Mouse (Mus musculus): ENCODE data around the gene Cacna1i.

Cacna1i gene

GRCm38 (mm10) chr15:80271858-80272396 is 15.1 kb upstream of the Cacna1i start:
- DNase-seq (ENCODE audit: low spot score in 2 of 2): no peak

GRCm38 (mm10) chr15:80277107-80277506 is 9.9 kb upstream of the Cacna1i start:
- DNase-seq (ENCODE audit: low spot score in 2 of 2): no peak

DNA sequence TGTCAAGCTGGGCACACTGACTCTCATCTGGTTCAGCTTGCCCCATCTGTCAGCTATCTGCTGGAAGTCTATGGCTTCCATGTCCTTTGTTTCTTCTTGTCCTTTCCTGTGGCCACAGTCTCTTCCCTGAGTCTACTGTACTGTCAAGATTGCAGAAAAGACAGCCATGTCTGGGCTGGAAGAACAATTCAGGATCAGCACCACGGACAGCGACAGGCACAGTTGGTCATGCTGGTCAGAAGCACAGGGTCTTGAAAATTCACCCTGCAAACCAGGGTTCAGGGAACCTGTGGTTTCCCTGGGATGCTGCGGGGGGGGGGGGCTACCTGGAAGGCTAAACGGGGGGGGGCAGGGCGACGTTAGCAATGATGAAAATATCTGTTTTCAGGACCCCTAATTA is 9.4 kb upstream of the Cacna1i start:
- peak in 1 of 2 experiments; percentile 34 for DNase-seq (ENCODE audit: low spot score in 2 of 2)

DNA sequence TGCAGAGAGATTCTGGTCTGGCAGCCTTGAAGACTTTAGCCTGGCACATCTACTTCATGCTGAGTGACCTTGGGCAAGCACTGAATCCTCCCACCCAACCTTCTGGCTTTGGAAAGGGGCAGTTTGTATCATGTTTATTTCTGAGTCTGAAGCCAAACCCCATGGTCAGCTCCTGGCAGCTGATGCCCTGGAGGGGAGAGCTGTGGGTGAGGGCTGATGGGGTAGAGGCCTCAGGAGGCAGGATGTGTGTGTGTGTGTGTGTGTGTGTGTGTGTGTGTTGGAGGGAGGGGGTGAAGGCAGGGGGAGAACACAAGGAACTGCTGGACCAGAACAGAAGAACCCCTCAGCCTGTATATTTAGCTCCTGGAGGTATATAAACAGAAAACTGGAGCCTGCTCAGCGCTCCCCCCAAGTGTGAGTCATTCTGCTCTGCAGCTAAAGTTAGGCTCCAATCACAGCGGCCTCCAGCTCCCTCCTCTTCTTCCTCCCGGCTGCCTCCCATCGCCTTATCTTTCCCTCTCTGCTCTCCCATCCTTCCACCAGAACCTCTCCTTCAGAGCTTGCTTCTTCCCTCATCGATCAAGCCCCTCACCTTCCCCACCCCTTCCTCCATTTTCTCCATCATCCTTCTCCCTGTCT is 8.8 kb upstream of the Cacna1i start:
- DNase-seq (ENCODE audit: low spot score in 2 of 2): no peak

- DNase-seq (ENCODE audit: low spot score in 2 of 2): no peak
Observed at GRCm38 (mm10) chr15:80279053-80279452, 8.0 kb upstream of the Cacna1i start.

DNA sequence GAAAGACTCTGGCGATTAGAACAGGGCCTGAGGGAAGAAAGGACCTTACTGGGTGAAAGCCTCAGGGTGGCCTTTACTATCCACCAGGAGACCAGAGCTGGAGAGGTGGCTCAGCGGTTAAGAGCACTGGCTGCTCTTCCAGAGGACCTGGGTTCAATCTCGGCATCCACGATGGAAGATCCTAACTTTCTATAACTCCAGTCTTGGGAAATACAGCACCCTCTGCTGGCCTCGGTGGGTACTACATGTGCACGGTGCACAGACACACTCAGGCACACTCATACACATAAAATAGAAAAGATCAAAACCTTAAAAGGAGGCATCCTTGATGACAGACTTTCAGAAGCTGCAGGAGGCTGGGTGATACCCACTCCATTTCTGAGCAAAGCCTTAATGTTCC is 6.4 kb upstream of the Cacna1i start:
- peak in 1 of 2 experiments; percentile 36 for DNase-seq (ENCODE audit: low spot score in 2 of 2)

- no peak for DNase-seq (ENCODE audit: low spot score in 2 of 2)
Observed at GRCm38 (mm10) chr15:80288036-80288435, 998 bp downstream of the Cacna1i start.

DNA sequence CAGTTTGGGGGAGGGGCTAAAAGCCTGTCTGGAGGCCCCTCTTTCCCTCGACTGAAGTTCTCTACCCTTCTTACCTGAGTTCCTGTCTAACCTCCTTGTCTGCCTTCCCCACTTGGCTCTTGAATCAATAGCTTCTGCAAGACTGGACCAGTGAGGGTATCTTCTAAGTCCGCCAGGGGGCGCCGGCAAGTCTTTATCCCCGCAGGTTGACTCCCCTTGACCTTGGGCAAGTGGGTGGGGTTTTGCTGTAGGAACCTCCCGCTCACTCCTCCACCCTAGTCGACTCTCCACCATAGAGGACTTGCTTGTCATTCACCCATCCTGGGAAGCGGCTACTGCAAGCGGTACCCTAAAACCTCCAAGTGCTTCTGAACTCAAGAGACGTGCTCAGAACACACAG is 2.4 kb downstream of the Cacna1i start:
- peak; percentile 62 to 76 for DNase-seq (ENCODE audit: low spot score in 2 of 2)

DNA sequence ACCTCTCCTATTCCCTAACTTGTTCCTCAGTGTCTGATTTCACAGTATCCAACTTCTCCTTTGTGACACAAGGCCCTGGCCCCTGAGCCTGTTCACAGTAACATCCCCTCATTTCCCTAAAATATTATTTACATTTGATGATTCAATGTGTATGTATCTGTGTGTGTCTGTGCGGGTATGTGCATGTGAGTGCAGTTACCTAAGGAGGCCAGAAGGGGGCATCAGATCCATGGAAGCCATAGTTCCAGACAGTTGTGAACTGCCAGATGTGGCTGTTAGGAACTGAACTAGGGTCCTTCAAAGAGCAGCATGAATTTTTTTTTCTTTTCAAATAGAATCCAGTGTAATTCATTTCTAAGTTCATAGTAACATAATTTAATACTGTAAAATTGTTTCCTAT is 10.1 kb downstream of the Cacna1i start:
- no peak for DNase-seq (ENCODE audit: low spot score in 2 of 2)

- no peak for DNase-seq (ENCODE audit: low spot score in 2 of 2)
Observed at GRCm38 (mm10) chr15:80303779-80304178, 16.7 kb downstream of the Cacna1i start.

DNA sequence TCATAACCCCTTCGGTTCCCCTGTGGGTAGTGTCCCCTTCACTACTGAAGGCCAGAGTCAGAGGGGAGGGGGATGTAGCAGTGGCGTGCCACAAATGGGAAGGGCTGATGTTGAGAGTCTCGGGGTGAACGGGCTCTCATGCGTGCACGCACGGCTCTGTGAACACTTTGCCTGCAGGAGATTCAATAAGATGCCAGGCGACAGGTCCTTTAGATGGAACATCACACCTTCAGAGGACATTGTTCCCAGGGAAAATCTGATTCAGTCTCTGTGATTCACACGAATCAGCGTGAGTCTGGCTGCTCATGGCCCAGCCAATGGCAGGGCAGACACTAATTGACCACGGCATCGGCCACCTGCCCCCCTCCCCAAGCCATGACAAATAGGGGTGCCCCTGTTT is 17.1 kb downstream of the Cacna1i start:
- no peak for DNase-seq (ENCODE audit: low spot score in 2 of 2)

DNA sequence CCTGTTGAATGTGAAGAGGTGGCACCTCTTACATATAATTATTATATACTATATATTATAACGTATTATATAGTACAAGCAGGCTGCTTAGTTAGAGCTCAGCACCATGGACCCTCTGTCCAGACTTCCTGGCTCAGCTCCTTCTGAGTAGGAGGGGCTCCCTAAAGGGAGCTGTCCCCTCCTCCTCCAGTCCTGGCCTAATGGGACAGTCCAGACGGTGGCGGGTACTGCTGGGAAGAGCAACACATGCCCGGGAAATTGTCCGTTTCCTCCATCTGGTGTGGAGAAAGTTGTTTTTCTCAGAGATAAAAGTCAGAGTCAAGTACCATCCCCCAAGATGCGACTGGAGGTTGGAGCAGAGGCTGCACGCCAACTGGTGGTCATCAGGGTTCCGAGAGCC is 19.1 kb downstream of the Cacna1i start:
- no peak for DNase-seq (ENCODE audit: low spot score in 2 of 2)

DNA sequence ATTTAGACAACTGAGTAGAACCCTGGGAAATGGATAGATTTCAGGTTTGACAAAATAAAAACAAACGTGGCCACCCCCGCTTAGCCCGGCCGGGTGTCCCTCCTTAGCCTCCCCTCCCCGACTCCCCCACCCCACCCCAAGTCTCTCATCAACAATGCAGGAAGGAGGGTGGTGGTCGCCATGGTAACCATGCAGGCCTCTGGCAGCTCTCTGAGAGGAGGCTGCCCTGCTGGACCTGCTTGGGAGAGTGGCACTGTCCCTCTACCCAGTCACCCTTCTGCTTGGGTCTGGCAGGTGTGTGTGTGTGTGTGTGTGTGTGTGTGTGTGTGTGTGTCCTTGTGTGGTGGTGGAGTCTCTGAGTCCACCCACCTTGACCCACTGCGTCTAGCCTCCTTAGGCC is 27.7 kb downstream of the Cacna1i start:
- DNase-seq (ENCODE audit: low spot score in 2 of 2): no peak

- DNase-seq (ENCODE audit: low spot score in 2 of 2): no peak
Observed at GRCm38 (mm10) chr15:80316966-80317634, 30.1 kb downstream of the Cacna1i start.

GRCm38 (mm10) chr15:80317841-80318530 is 30.9 kb downstream of the Cacna1i start:
- no peak for DNase-seq (ENCODE audit: low spot score in 2 of 2)

DNA sequence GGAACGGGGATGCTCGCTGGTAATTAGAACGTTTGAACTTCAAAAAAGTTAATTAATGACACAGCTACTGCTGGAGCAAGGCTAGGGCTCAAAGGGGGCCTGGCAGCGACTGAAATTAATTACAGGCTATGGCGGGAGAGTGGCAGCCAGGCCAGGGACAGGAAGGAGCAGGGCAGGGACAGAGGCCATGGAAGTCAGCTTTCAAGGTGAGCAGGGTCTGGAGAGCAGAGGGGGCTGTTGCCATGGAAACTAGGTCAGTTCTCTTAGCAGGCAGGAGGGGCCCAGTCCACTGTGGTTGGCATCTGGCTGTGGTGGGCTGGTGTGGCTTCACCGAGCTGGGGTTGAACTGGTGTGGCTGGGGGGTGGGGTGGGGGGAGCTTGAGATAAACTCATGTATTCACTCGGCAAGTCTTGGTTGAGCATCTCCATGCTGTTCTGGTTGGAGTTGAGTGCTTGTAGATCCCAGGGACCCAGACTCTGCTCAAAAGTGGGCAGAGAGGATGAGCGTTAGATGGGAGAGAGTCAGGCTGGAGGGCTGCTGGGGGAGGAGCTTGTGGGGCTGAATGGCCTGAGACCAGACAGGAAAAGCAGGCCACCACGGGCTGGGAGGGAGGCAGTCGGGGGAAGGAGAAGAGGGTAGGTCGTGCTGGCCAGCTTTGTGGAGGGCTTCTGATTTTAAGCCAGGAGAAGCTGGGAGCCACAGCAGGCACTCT is 31.7 kb downstream of the Cacna1i start:
- DNase-seq (ENCODE audit: low spot score in 2 of 2): no peak

DNA sequence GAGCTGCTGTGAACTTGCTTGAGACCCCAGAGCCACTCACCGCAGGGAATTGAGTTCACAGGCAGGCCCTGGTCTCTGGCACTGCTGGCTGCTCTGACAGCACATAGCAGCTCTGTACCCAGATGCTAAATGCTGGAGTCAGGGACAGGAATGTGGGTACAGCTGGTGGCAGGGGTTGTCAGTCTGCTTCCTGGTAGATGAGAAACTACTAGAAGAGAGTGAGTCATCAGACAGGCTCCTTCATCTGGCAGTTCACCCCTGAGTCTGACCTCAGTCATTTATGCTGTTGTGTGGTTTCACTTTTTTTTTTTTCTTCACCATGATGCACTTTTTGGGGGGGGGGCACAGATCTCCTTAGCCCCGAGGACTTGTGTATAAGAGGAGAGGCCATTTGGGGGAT is 32.3 kb downstream of the Cacna1i start:
- DNase-seq (ENCODE audit: low spot score in 2 of 2): no peak

DNA sequence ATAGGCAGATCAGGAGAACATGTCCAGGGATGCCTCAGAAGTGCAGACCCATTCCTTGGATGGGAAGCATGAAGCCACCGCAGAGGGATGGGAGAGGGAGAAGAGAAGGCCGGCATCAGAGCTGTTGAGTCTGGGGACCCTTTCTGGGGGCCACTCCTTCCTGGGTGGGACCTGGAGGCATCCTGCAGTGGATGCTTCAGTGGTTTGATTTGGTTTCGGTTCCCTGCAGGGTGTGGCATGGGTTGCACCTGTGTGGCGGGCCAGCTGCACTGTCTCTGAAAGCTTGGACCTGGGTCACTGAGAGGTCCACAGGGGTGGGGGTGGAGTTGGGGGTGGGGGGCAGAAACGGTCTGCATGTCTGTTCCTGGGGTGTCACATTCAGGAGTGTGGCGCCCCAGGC is 32.9 kb downstream of the Cacna1i start:
- peak; percentile 15 to 33 for DNase-seq (ENCODE audit: low spot score in 2 of 2)

- no peak for DNase-seq (ENCODE audit: low spot score in 2 of 2)
Observed at GRCm38 (mm10) chr15:80325207-80325606, 38.2 kb downstream of the Cacna1i start.

DNA sequence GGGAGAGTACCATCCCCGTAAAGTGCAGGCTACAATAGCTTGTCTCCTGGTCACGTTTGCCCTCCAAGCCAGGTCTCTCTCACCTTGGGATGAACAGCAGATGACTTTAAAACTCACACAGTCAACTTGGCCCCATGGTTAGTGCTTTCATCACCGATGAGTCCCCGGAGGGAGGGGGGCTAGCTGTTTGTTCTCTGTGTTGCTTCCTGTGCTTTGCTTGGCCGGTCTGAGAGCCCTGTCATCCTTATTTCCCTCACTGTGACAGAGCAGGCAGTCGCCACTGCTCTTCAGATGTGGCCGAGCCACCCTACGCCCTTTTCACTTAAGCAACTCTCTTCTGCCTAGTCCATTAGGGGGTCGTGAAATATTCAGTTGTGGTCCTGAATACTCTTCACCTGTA is 38.7 kb downstream of the Cacna1i start:
- peak in 1 of 2 experiments; percentile 20 for DNase-seq (ENCODE audit: low spot score in 2 of 2)

GRCm38 (mm10) chr15:80326947-80327346 is 39.9 kb downstream of the Cacna1i start:
- no peak for DNase-seq (ENCODE audit: low spot score in 2 of 2)

Data from spleen, postnatal 14 days (tissue).